Mouse (Mus musculus): Measurements from ENCODE around the gene Rbbp4.

DNA sequence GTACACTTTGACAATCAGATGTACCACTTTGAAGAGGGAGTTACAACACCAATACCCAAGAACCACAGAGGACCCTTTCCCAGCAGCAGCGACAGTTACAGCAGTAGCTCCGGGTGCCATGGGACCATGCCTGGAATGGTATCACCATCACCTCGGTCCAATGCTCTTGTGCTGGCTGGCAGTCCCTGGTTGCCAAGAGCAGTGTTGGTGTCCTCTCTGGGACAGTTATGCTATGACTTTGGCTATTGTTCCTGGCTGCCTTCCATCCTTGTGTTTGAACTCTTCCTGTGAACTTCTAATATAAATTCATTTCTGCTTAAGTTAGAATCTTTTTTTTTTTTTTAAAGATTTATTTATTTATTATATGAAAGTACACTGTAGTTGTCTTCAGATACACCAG, 48.4 kb upstream of the Rbbp4 start:
- TF ChIP-seq POLR2A (IDR thresholded peaks at IDR 0.05; ENCODE audit: borderline replicate concordance, control insufficient read depth, low read depth, low read length), result no peak
- TF ChIP-seq CTCF (IDR thresholded peaks at IDR 0.05; ENCODE audit: control insufficient read depth, insufficient read depth, low read length), result no peak

Data from bone marrow, adult 2 months (tissue).